Mouse (Mus musculus) midbrain, postnatal 0 days (tissue): ENCODE data around the gene Gm12569. TPM values are rescaled to one million over a fixed set of nuclear protein-coding genes. Genes with fewer than 3 reads are reported as not detected.

Experiments used
- ATAC-seq: fragments of 200-750 bp; cut with Nextera tagmentation; 2 replicates; pipeline ENCODE4 v1.8.0; 2017; ENCODE audit warnings: moderate number of reproducible peaks, mild to moderate bottlenecking, moderate TSS enrichment, moderate library complexity; ENCODE audit not compliant: low FRiP score
- DNase-seq: peaks from one replicate; pipeline ENCODE4 v3.0.0-alpha.2; 2015; ENCODE audit warnings: low spot score
- H3K27ac ChIP-seq: fragments of 300-500 bp; sonication (generic); 2 replicates; pipeline ENCODE4 v1.5.1; 2014; ENCODE audit warnings: low read depth, mild to moderate bottlenecking, low read length, mixed read lengths
- H3K27me3 ChIP-seq: fragments of 300-500 bp; sonication (generic); 2 replicates; pipeline ENCODE4 v1.6.1; 2014; ENCODE audit warnings: low read length, control low read depth, mixed read lengths; ENCODE audit not compliant: insufficient read depth
- H3K36me3 ChIP-seq: fragments of 300-500 bp; sonication (generic); 2 replicates; pipeline ENCODE4 v1.6.1; 2014; ENCODE audit warnings: low read length, control low read depth, mixed read lengths; ENCODE audit not compliant: insufficient read depth
- H3K4me1 ChIP-seq: fragments of 300-500 bp; sonication (generic); 2 replicates; pipeline ENCODE4 v1.6.1; 2014; ENCODE audit warnings: mild to moderate bottlenecking, control low read depth, antibody characterized with exemption, low read length, mixed read lengths; ENCODE audit not compliant: insufficient read depth
- H3K4me2 ChIP-seq: fragments of 300-500 bp; sonication (generic); 2 replicates; pipeline ENCODE4 v1.6.1; 2014; ENCODE audit warnings: low read depth, mild to moderate bottlenecking, low read length, mixed read lengths; ENCODE audit not compliant: poor library complexity, severe bottlenecking
- H3K4me3 ChIP-seq: fragments of 300-500 bp; sonication (generic); 2 replicates; pipeline ENCODE4 v1.5.1; 2014; ENCODE audit warnings: low read depth, mild to moderate bottlenecking, low read length, moderate library complexity
- H3K9ac ChIP-seq: fragments of 300-500 bp; sonication (generic); replicated peaks from 2 replicates; pipeline ENCODE4 v1.6.1; 2014; ENCODE audit warnings: mild to moderate bottlenecking, low read length, moderate library complexity, mixed read lengths; ENCODE audit not compliant: poor library complexity, severe bottlenecking
- H3K9me3 ChIP-seq: fragments of 300-500 bp; sonication (generic); 2 replicates; pipeline ENCODE4 v1.6.1; 2016; ENCODE audit warnings: low read length, control low read depth
- CTCF ChIP-seq: IDR thresholded peaks from 2 replicates; pipeline ENCODE4 v1.5.1; 2016; ENCODE audit warnings: antibody characterized with exemption, mild to moderate bottlenecking
- WGBS: fragments of 180-500 bp; shearing (Covaris S2); extraction: QIAGEN DNeasy Blood & Tissue Kit; methylation state at CpG from one replicate; pipeline ENCODE4 v1.1.7; 2014; 5-methylcytosine and 5-hydroxymethylcytosine counted together
- polyA plus RNA-seq: library from polyadenylated mRNA; unstranded; fragments of >200 nt; fragmentation: Nextera tagmentation; extraction: Ambion mirVana; gene quantifications from 2 replicates; pipeline ENCODE4 v1.2.1, GENCODE M21; 2015
- total RNA-seq: library from RNA; depleted of rRNA; stranded (reverse); fragments of >200 nt; gene quantifications from 2 replicates; pipeline ENCODE4 v1.2.3, GENCODE M21; 2014

The Gm12569 gene
- total and polyA plus RNA-seq, 2 experiments from 2014 or later = not detected

DNA sequence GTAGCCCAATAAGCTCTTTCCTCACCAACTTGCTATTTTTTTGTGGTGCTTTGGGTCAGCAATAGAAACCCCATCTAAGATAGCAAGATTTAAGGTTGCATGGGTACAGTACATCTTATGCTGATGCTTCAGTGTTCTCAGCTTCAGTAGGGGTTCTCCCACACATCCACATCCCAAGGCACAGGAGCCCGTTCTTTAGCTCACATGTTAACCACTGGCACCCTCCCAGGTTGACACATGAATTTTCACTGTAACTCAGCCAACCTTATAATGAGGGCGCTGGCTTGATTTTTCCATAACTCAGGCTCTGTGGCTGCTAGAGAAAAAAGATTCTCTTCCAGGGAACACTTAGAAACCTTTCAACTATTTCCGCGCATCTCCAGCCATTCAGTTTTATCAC, 6.8 kb downstream of the Gm12569 start:
- Histone ChIP-seq H3K4me1 (no peaks in the 10 kb centered on the region), H3K36me3 (no peaks in the 10 kb centered on the region), H3K4me3 (no peak overlapping the region), H3K9ac (no peak overlapping the region), H3K27me3 (no peaks in the 10 kb centered on the region), H3K27ac (no peak overlapping the region), H3K4me2 (no peak overlapping the region), H3K9me3 (no peaks in the 10 kb centered on the region)
- TF ChIP-seq CTCF = no peak
- 82% methylated on average over 4 of the region's 4 CpGs for WGBS
- DNase-seq (peak; percentile 2), ATAC-seq (no peak)

DNA sequence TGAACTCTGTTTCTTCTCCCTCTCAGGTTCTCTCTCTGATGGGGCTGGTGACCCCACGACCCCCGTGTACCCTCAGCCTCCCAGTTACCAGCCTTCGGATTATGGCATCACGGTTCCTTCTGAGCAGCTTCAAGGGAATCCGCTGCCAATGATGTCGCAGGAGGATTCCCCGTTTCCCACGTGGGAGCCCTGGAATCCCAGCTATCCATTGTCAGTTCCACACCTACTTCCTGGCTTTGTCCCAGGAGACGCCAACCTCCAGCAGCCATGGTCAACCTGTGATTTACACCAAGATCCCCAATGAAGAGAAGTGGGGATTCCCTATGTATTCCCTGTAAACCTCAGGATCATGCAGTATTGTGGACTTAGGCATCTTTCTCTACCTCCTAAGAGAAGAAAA, 14.4 kb downstream of the Gm12569 start:
- no peak overlapping the region for H3K9ac ChIP-seq
- H3K36me3 ChIP-seq = no peaks in the 10 kb centered on the region
- H3K27ac ChIP-seq = no peak overlapping the region
- DNase-seq (no peak), ATAC-seq (no peak)
- TF ChIP-seq CTCF = no peak
- H3K27me3 ChIP-seq = no peaks in the 10 kb centered on the region
- H3K4me2 ChIP-seq = no peak overlapping the region
- no peaks in the 10 kb centered on the region for H3K4me1 ChIP-seq
- no peaks in the 10 kb centered on the region for H3K9me3 ChIP-seq
- WGBS = 89% methylated on average over 9 of the region's 9 CpGs
- H3K4me3 ChIP-seq = no peak overlapping the region

DNA sequence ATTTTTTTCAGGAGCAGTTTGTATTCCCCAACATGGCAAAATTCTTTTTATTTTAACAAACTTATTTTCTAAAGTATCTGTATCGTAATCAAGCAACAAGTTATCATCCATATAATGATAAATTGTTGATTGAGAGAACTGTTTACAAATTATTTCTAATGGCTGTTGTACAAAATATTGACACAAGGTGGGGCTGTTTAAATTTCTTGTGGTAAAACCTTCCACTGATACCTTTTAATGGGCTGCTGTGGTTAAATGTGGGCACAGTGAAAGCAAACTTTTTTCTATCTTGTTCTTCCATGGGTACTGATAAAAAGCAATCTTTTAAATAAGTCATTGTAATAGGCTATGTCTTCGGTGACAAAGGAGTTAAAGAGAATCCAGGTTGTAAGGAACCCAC, 22.6 kb downstream of the Gm12569 start:
- Histone ChIP-seq H3K27ac (no peak overlapping the region), H3K36me3 (no peaks in the 10 kb centered on the region), H3K27me3 (no peaks in the 10 kb centered on the region), H3K9ac (no peak overlapping the region), H3K4me2 (no peak overlapping the region), H3K9me3 (peaks cover 3% of the 10 kb centered on the region; the same call in 1 of the 2 replicates), H3K4me3 (no peak overlapping the region), H3K4me1 (no peaks in the 10 kb centered on the region)
- ATAC-seq (no peak), DNase-seq (no peak)
- no peak for TF ChIP-seq CTCF
- 90% methylated on average over 2 of the region's 2 CpGs for WGBS

DNA sequence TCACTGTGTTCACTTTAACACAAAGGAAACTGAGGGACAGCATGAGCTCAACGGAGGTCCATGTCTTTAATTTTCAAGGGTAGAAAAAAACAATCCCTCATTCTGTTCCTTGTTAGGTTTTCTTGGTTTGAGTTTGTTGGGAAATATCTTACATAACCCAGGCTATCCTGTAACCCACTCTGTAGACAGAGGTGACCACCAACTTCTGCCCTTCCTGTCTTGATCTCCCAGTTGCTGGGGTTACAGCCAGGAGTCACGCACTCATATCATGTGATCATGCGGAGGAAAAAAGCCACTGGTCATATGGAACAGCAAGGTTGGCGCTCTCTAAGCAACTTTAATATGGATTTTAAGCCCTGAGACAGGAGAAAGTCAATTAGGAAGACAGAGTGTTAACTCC, 36.7 kb downstream of the Gm12569 start:
- TF ChIP-seq CTCF = no peak
- no peak for ATAC-seq
- WGBS = 93% methylated on average over 4 of the region's 4 CpGs

DNA sequence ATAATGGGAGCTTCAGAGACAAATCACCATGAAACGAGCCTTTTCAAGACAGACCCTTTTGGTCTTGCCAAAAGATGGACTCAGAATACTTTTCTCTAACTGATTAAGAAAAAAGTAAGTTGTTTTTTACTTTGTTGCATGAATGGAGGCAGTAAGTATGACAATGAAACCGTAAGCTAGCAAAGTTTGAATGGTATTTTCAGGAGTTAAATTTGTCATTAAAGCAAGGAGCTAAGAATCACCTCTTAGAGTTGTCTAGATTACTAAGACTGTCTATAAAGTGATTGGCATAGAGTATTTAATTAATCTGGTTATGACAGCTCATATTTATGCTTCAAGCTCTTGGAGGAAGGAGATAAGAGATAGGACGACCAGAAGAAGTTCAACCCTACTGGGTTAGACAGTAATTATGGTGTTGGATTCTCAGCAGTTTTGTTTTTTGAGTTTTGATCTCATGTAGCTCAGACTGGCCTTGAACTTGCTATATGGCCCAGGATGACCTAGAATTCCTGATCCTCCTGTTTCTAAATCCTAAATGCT, 41.5 kb downstream of the Gm12569 start, which contains the start of gene Clk4:
Gene Clk4 (plus strand): TSS at position 51 of the 540 bp plus-strand sequence.
- H3K27ac ChIP-seq = peak within 1 kb of the TSS; percentile 99
- ATAC-seq (no peak), DNase-seq (no peak)
- no peaks in the 10 kb centered on the region for H3K9me3 ChIP-seq
- H3K4me1 ChIP-seq = 0 out of 2 replicates have a peak, but pooled peaks cover 10% of the 10 kb centered on the region
- H3K4me3 ChIP-seq = peak within 1 kb of the TSS; percentile 91
- H3K4me2 ChIP-seq = peak within 1 kb of the TSS; percentile 82
- TF ChIP-seq CTCF = no peak
- H3K27me3 ChIP-seq = no peaks in the 10 kb centered on the region
- peak within 1 kb of the TSS; percentile 97 for H3K9ac ChIP-seq
- WGBS = 82% methylated on average over 3 of the region's 3 CpGs
- no peaks in the 10 kb centered on the region for H3K36me3 ChIP-seq

More for the DNA sequence above, 36.7 kb downstream of the Gm12569 start:
- Histone ChIP-seq H3K27ac (no peak overlapping the region), H3K9ac (no peak overlapping the region), H3K36me3 (no peaks in the 10 kb centered on the region), H3K4me3 (no peak overlapping the region), H3K4me2 (no peak overlapping the region), H3K27me3 (no peaks in the 10 kb centered on the region), H3K4me1 (no peaks in the 10 kb centered on the region), H3K9me3 (no peaks in the 10 kb centered on the region)
- DNase-seq = no peak

DNA sequence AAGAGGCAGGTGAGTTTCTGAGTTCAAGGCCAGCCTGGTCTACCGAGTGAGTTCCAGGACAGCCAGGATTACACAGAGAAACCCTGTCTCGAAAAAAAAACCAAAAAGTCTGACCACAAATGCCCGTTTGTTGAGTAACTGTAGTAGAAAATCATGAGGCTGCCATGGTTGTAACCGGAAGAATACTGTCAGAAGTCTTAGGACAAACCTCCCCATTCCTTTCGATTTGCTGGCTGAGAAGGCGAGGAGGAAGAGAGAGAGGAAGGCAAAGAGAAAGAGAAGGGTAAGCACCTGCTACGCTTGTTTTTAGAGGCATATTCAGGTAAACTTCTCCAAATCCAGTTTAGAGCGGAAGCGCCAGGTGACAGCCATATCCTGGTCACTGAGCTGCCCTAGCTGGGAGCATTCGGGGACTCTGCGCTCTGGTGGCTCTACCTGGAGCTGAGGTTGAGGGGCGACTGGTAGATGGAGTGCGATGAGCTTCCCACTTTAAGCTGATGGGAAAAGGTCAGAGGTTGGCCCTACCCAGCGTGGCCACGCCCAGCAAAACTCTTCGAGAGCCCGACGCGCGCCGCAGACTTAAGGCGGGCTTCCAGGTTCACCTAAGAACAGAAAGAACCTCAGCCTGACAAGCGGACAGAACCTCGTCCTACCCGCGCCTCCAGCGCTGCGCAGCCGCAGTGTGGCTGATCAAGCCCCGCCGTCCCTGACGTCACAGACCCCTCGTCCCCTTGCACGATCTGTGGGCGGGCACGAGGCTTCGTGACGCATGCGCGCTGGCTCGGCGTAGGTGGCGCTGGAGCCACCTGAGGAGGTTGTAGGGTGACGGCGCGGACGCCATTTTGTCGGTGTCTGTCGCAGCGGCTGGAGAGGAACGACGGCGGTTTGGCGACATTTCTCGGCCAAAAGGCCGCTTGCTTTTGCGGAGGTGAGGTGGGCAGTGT, 42.3 kb downstream of the Gm12569 start, which contains the start of gene BC049762:
Gene BC049762 (minus strand): TSS at position 705 of the 944 bp plus-strand sequence.
- 8% methylated on average over 57 of the region's 57 CpGs for WGBS
- peak; percentile 97 for ATAC-seq

More for the DNA sequence above, 42.3 kb downstream of the Gm12569 start, which contains the start of gene BC049762:
- Histone ChIP-seq H3K4me1 (0 out of 2 replicates have a peak, but pooled peaks cover 10% of the 10 kb centered on the region), H3K9me3 (no peaks in the 10 kb centered on the region), H3K27me3 (no peaks in the 10 kb centered on the region), H3K4me3 (peak within 1 kb of the TSS; percentile 91), H3K36me3 (peaks cover 3% of the 10 kb centered on the region; the same call in 1 of the 2 replicates), H3K27ac (peak within 1 kb of the TSS; percentile 99), H3K4me2 (peak within 1 kb of the TSS; percentile 82), H3K9ac (peak within 1 kb of the TSS; percentile 97)
- DNase-seq = peak; percentile 99
- TF ChIP-seq CTCF = peak; percentile 59
